Comparison of ENCODE assay signal across 8 mouse cellular contexts in genomic region chr3:83899556-83899955, GRCm38 (mm10). TPM values are rescaled to one million over a fixed set of nuclear protein-coding genes. Genes with fewer than 3 reads are reported as not detected.
DNase-seq lines count a peak whose midpoint lies in the region; ATAC-seq lines count a peak whose summit lies in the region.

No protein-coding gene starts in this region.

- peak; percentile 36 for ATAC-seq in activated CD4-positive, CD25-positive, alpha-beta regulatory T cell, adult 4 months
- ATAC-seq in erythroblast, adult 5-6 weeks (replicated peaks; ENCODE audit: low FRiP score, poor library complexity, severe bottlenecking): 0 out of 2 replicates have a peak, but pooled peaks have one; percentile 21

- 16% methylated on average over 8 of the region's 8 CpGs for WGBS in large intestine, adult 2 months

- DNase-seq in cerebellum, postnatal 10 days: peak; percentile 72 to 79
- no peak for DNase-seq in cerebellum, postnatal 36 days
- DNase-seq in heart, postnatal 4 days: peak; percentile 78
- peak; percentile 33 for DNase-seq in large intestine, adult 2 months (ENCODE audit: low read depth, low spot score)
- DNase-seq in lung, postnatal 25 days (ENCODE audit: low spot score): peak; percentile 61
- peak; percentile 50 for DNase-seq in retina, postnatal 7 days (ENCODE audit: low read depth, low spot score)

RNA-seq across cellular contexts. Expression of gene Tlr2, which starts 58.0 kb away (rescaled TPM):
- polyA plus RNA-seq in activated CD4-positive, CD25-positive, alpha-beta regulatory T cell, adult 4 months (2017; shearing (Covaris generic)): 1 to 10 TPM; 2.1 to 2.6 TPM
- 1.5 and 5.9 TPM in 2 replicates for total RNA-seq in erythroblast, adult 5-6 weeks (2015; ENCODE audit: low replicate concordance)
- total RNA-seq in erythroblast, adult 5-6 weeks (2017; ENCODE audit: low replicate concordance): 4.4 and 5.6 TPM in 2 replicates
- total RNA-seq in heart, postnatal 4 days (2021): 1 to 10 TPM; 1.5 to 1.6 TPM
- 3.0 and 3.9 TPM in 2 replicates for polyA plus RNA-seq in large intestine, adult 2 months (2012; rRNA removed)

Comparison
In these comparisons a context has a peak if more than half of its experiments do, and no peak if none do; other contexts are left out.
1. DNase-seq: peak in cerebellum, postnatal 10 days (2 of 2), heart, postnatal 4 days (single experiment), large intestine, adult 2 months (single experiment), lung, postnatal 25 days (single experiment) and retina, postnatal 7 days (single experiment); none in cerebellum, postnatal 36 days (0 of 2).